Mouse (Mus musculus): ENCODE measurements around the gene Tnfrsf1a.
"Not testable (repeated sequence)": the region's sequence is repeated elsewhere in the genome, so short reads cannot be mapped to it uniquely, and the experiment has no call there.

Gene Tnfrsf1a

GRCm38 (mm10) chr6:125348721-125349574 is at the start of gene Tnfrsf1a:
Gene Tnfrsf1a (plus strand): TSS chr6:125349362.
- DNase-seq (ENCODE audit: low spot score in 2 of 2) = no peak

DNA sequence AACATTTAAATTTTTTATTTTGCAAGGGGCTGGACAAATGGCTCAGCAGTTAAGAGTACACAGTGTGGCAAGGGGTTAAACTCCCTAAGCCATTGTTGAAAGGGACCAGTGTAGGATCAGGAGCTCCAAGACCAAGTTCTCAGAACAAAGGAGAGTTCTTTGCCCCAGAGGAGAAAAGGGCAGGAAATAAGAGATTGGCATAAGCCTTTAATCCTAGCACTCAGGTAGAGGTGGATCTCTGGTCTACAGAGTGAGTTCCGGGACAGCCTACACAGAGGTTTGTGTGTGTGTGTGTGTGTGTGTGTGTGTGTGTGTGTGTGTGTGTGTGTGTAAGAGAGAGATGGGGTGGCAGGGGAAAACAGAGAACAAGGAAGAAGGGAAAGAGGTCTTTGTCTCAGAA is 48.2 kb upstream of the Tnfrsf1a start:
- no peak for DNase-seq (ENCODE audit: low spot score in 2 of 2)

DNA sequence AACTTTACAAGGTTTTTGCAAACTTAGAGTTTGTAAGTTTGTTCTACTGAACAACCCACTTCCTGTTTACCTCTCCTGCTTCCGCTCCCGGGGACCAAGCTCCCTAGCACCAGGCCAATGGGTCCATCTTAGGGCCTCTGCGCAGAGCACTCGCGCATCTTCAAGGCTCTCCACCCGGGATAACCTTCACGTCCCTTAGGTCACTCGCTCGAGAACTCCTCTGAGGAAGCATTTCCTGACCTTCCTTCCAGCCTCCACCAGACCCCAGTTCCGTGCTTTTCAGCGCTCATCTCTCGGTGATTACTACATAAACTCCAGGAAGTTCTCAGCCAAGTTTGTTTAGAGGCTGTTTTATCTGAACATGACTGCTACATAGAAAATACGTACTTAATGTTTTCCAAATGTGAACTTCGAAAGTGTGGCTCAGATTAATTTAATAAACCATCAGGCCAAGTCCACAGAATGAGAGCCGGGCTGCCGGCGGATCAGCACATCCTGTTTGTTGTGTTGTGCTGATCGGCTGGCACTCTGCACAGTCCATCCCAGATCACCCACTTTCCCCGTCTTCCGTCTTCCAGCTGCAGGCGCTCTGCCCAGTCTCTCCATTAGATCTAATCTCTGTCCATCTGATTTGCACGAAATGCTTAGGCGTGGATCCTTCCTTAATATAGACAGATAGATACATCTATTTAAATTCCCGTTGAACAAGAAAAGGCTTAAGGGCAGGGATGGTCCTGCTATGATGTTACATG is 46.8 kb upstream of the Tnfrsf1a start:
- no peak for DNase-seq (ENCODE audit: low spot score in 2 of 2)

DNA sequence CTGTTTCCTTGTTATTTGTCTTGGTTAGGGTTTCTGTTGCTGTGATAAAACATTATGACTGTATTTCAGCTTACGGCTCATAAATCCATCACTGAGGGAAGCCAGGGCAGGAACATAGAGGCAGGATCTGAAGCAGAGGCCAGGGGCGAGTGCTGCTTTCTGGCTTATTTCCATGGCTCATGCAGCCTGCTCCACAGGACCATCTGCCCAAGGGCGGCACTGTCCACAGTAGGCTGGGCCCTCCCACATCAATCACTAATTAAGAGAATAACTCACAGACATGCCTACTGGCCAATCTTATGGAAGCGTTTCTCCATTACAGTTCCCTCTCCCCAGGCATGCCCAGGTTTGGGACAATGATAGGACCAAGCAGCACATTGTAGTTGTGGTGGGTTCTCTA is 45.9 kb upstream of the Tnfrsf1a start:
- DNase-seq (ENCODE audit: low spot score in 2 of 2) = no peak

- DNase-seq (ENCODE audit: low spot score in 2 of 2) = not testable (repeated sequence)
These were observed 44.8 kb upstream of the Tnfrsf1a start for GRCm38 (mm10) chr6:125304408-125304807.

DNA sequence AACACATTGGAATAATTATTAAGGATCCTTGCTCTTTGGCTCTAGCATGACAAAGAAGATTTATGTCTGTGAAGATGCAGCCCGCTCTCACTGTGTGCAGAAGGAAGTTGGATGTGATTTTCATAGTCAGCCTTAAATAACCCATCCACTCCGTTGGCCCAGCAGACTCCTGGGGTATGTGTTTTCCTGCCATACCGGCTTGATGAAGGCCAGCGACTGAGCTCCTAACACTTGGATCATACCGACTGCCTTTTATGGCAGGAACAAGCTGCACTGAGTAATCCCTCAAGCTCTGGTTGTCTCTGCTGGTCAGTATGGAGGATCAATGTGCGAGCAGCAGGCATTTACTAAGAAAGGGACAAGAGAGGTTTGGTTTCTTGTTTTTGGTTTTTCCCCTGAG is 43.7 kb upstream of the Tnfrsf1a start:
- no peak for DNase-seq (ENCODE audit: low spot score in 2 of 2)

GRCm38 (mm10) chr6:125307091-125307490 is 42.1 kb upstream of the Tnfrsf1a start:
- no peak for DNase-seq (ENCODE audit: low spot score in 2 of 2)

DNA sequence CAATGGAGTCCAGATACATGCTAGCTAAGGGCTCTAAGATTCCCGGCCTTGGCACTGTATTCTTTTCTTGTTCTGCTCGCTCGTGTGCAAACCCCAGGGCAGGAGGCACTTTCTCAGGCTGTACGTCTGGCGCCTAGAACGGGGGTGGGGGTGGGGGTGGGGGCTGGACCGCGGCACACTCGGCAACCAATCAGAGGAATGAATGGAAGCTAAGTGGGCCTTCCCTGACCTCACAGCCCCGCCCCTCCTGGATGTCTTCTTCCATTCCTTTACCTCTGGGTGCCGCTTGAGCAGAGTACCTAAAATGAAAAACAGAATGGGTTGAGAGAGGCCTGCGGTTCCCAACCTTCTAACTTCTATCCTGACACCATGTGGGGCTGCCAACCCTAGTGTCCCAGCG is 40.2 kb upstream of the Tnfrsf1a start:
- no peak for DNase-seq (ENCODE audit: low spot score in 2 of 2)

DNA sequence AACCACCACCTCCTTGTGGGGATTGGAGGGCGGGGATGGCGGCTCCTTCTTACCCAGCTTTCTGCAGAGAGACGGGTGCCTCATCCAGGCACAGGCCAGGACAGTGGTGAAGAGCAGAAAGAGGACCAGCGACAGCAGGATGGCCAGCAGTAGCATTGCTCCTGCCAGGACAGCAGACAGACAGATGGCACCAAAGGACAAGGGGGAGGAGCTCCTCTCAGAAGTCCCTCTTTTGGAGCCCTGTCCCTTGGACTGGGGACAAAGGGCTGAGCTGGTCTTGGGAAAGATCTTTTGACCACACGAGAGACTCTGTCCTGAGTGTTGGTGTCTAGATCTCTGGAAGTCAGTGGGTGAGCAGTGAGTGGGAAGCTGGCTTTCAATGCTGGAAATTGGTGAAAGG is 39.8 kb upstream of the Tnfrsf1a start:
- DNase-seq (ENCODE audit: low spot score in 2 of 2) = no peak

- DNase-seq (ENCODE audit: low spot score in 2 of 2) = no peak
These were observed 37.0 kb upstream of the Tnfrsf1a start for GRCm38 (mm10) chr6:125312171-125312570.

DNA sequence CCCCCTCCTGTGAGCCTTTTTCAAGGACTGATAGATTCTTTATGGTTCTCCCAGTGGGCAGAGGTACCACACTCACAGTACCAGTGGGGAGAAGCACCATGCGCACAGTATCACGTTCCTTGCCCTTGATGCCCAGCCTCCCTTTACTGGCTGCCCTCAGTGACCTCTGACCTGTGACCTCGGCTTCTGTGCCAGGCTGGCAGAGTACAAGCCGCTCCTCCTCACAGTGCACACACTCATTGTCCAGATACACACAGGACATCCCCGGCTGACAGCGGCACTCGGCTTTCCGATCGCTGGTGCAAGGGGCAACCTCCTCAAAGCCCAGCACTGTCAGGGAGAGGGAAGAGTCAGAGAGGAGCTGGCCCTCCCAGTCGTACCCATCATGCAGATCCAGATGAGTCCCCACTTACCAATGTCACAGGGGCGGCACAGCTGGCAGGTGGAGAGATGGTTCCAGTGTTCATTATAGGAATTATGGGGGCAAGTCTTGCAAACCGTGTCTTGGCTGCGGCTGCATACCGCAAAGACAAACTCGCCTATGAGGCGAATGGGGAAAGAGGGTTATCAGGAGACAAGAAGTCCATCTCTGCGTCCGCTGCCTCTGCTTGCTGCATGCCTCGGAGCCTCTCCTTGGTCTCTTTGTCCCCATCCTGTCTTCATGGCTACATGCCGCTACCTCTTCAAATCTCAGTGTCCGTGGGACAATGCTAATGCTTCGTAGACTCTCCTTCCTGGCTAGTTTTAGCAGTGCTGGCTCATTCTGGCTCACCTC is 36.4 kb upstream of the Tnfrsf1a start:
- DNase-seq (ENCODE audit: low spot score in 2 of 2) = no peak

GRCm38 (mm10) chr6:125313546-125314230 is 35.5 kb upstream of the Tnfrsf1a start, which contains the start of gene Ltbr:
Gene Ltbr (minus strand): TSS chr6:125313885.
- peak in 1 of 2 experiments; percentile 27 for DNase-seq (ENCODE audit: low spot score in 2 of 2)

GRCm38 (mm10) chr6:125314231-125314563 is 35.0 kb upstream of the Tnfrsf1a start:
- no peak for DNase-seq (ENCODE audit: low spot score in 2 of 2)

DNA sequence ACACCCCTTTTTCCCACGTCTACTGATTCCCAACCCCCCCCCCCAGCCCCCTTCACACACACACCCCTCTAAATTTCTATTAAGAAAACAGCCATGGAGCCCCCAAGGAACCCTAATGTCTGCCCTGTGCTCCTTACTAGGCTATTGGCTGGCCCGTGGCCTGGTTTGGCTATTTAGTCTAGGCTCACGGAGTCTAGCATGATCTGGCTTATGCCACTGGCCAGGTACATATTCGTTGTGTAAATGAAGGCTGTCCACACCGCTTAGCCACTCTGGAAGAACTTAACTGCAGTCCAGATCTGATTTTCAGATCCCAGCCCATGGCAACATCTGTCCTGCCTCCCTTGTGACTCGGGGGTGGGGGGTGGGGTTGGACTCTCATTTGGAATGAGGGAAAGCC is 34.4 kb upstream of the Tnfrsf1a start:
- no peak for DNase-seq (ENCODE audit: low spot score in 2 of 2)

GRCm38 (mm10) chr6:125317077-125317476 is 32.1 kb upstream of the Tnfrsf1a start:
- DNase-seq (ENCODE audit: low spot score in 2 of 2) = no peak

DNA sequence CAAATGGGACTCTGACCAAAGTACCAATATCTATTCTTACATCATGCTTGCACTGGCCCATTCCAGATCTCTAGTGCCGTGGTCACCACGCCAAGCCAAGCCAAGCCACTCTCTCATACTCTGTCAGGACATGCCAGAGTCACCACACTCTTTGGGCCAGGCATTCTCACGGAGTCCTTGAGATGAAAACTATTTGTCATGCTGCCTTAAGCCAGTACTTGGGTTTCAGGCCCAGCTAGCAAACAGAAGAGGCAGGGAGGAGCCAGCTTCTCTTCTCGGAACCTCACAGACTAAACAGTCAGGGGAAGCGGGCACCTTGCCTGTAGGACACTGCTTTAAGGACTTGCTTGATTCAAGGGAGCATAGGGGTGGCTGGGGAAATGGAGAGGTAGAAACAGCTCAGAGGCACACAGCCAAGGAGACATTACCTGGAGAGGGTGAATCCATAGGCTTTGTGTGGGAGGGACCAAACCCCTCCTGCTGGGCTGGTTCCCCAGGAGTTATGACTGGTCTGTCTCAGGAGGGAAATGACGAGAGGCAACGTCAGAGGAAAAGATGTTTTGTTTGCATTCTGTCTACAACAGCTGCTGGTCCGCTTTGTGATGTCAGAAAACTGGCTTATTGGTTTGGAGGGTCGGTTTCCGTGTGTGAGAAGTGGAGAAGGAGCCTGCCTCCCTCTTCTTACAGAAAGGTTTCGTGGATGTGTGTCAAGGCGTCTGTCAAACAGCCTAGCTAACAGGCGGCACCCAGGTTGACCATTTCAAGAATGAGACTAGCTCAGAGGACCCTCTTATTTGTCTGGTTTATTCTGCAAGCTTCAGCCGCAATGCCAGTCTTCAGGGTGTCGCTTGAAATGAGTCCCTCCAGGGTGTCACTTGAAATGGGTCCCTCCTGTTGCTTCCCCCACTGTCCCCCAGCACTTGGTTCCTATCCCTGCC is 29.9 kb upstream of the Tnfrsf1a start:
- DNase-seq (ENCODE audit: low spot score in 2 of 2) = no peak

- no peak for DNase-seq (ENCODE audit: low spot score in 2 of 2)
These were observed 29.3 kb upstream of the Tnfrsf1a start for GRCm38 (mm10) chr6:125319919-125320296.

DNA sequence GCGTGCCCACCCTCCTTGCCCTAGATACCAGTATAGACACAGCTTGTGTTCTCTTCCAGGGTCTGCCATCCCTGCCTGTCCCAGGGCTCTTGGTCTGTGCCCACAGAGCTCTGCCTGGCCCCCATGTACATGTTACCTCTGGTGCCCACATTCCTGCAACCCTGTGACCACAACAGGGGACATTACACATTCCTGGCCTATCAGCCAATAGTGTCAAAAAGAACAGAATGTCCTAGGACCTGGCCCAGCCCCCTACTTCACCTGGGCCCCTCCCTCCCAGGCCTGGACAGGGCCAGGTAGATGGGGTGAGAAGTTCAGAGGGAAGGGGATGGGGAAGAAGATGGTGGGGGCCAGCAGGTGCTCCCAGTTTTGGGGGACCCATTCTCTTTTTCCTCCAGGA is 28.8 kb upstream of the Tnfrsf1a start, which contains the start of gene Scnn1a:
Scnn1a (plus strand) TSS at position 337 of the 400 bp plus-strand sequence.
- DNase-seq (ENCODE audit: low spot score in 2 of 2) = no peak

GRCm38 (mm10) chr6:125321114-125321855 is 27.9 kb upstream of the Tnfrsf1a start:
- DNase-seq (ENCODE audit: low spot score in 2 of 2) = no peak

DNA sequence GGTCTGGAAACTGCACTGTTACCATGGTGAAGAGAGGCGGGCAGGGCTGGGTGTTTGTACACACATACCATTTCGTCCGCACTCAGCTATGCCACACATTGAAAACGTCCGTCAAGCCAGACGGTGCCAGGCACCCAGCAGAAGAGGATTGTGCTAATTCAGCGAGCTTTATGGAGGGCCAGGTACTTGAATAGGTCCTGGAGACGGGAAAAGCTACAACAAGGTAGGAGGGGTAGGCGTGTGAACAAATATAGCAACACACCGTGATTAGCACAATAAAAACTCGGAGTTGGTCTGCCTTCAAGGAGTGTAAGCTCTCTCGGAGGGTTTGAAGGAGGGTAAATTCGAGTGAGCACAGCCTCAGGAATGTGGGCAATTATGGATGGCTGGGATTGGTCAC is 26.4 kb upstream of the Tnfrsf1a start:
- no peak for DNase-seq (ENCODE audit: low spot score in 2 of 2)

Measured in frontal cortex, postnatal 25 days (tissue).